Comparison of ENCODE assay signal across 27 mouse cellular contexts in genomic region chr7:136112163-136112562, GRCm38 (mm10).
DNase-seq lines count a peak whose midpoint lies in the region; ATAC-seq and TF ChIP-seq lines count a peak whose summit lies in the region.
"Had no signal": no experiment of that assay in that cellular context is flagged by ENCODE, and none has a peak within 500 bp of the region (broad histone marks: within the 10 kb centered on the region; RNA-seq: fewer than 3 reads in every experiment).

No protein-coding gene starts in this region.

- H3K36me3 ChIP-seq in lung, embryonic 16.5 days (ENCODE audit: control insufficient read depth, insufficient read depth, low read length): no peaks in the 10 kb centered on the region
- H3K36me3 ChIP-seq: heart, embryonic 10.5 days; limb, embryonic 15.5 days; liver, embryonic 15.5 days; neural tube, embryonic 13.5 days had no signal

- H3K4me3 ChIP-seq in lung, adult 2 months (replicated peaks; ENCODE audit: extremely low read depth, low read depth, low read length): no peak overlapping the region
- H3K4me3 ChIP-seq in lung, embryonic 16.5 days (ENCODE audit: low read length): no peak overlapping the region
- H3K4me3 ChIP-seq: forebrain, embryonic 13.5 days; heart, embryonic 10.5 days; left cerebral cortex, adult 2 months; limb, embryonic 15.5 days; liver, embryonic 15.5 days; myocyte; neural tube, embryonic 13.5 days had no signal

- H3K27me3 ChIP-seq in lung, embryonic 16.5 days (ENCODE audit: control insufficient read depth, insufficient read depth, low read depth, low read length): no peaks in the 10 kb centered on the region
- H3K27me3 ChIP-seq: forebrain, embryonic 13.5 days; limb, embryonic 15.5 days; liver, embryonic 15.5 days; neural tube, embryonic 13.5 days had no signal

- H3K27ac ChIP-seq in lung, embryonic 16.5 days (ENCODE audit: low read length): peak overlapping the region; percentile 31; the same call in 1 of the 2 replicates
- H3K27ac ChIP-seq: forebrain, embryonic 13.5 days; heart, embryonic 10.5 days; hindbrain, embryonic 14.5 days; left cerebral cortex, adult 2 months; limb, embryonic 15.5 days; liver, embryonic 15.5 days; neural tube, embryonic 13.5 days had no signal

- TF ChIP-seq POLR2A in lung, adult 2 months (IDR thresholded peaks at IDR 0.05; ENCODE audit: borderline replicate concordance, extremely low read depth, low read depth, low read length): no peak

- H3K9ac ChIP-seq in lung, embryonic 16.5 days (ENCODE audit: low read length): no peak overlapping the region
- H3K9ac ChIP-seq: forebrain, embryonic 13.5 days; hindbrain, embryonic 14.5 days; limb, embryonic 15.5 days; liver, embryonic 15.5 days; neural tube, embryonic 13.5 days had no signal

- WGBS in lung, adult 2 months: 36% methylated on average over 6 of the region's 6 CpGs
- 36% methylated on average over 6 of the region's 6 CpGs for WGBS in lung, embryonic 16.5 days

- DNase-seq in lung, adult 18-20 months: peak; percentile 4 to 14
- DNase-seq in lung, adult 2 months: no peak
- peak; percentile 89 for DNase-seq in R1 (ENCODE audit: low read depth, low spot score)
- peak; percentile 23 for DNase-seq in lung, postnatal 36 days
- no peak for DNase-seq in left cerebral cortex, adult 8-10 months (ENCODE audit: low spot score in 2 of 2)
- no peak for DNase-seq in neural tube, embryonic 10.5 days (ENCODE audit: extremely low spot score, low spot score)
- DNase-seq: adrenal gland, adult 2 months; adrenal gland, postnatal 36 days; B cell, adult 2 months; cerebellum, adult 8-10 months; cerebellum, postnatal 36 days; gastrocnemius, postnatal 14 days; kidney, adult 9 months; kidney, postnatal 10 days; thymus, postnatal 4 days had no signal

- TF ChIP-seq CTCF in lung, adult 2 months (IDR thresholded peaks at IDR 0.05; ENCODE audit: insufficient read depth, low read length): no peak

- H3K4me1 ChIP-seq in lung, adult 2 months (ENCODE audit: control insufficient read depth, insufficient read depth, low read length): no peaks in the 10 kb centered on the region
- no peaks in the 10 kb centered on the region for H3K4me1 ChIP-seq in lung, embryonic 16.5 days (replicated peaks; ENCODE audit: control insufficient read depth, insufficient read depth, low read length)
- H3K4me1 ChIP-seq: forebrain, embryonic 13.5 days; limb, embryonic 15.5 days; liver, embryonic 15.5 days; neural tube, embryonic 13.5 days had no signal

- no peak overlapping the region for H3K4me2 ChIP-seq in lung, embryonic 16.5 days (ENCODE audit: low read depth, low read length)
- H3K4me2 ChIP-seq: forebrain, embryonic 13.5 days; hindbrain, embryonic 14.5 days; limb, embryonic 15.5 days; liver, embryonic 15.5 days; midbrain, embryonic 11.5 days; neural tube, embryonic 13.5 days had no signal

- ATAC-seq in lung, embryonic 16.5 days (ENCODE audit: low read depth): 0 out of 2 replicates have a peak, but pooled peaks have one; percentile 54
- ATAC-seq: activated CD4-positive, CD25-positive, alpha-beta regulatory T cell, adult 4 months; forebrain, embryonic 13.5 days; intestine, postnatal 0 days had no signal

- H3K9me3 ChIP-seq in lung, embryonic 16.5 days (ENCODE audit: control insufficient read depth, low read length): no peaks in the 10 kb centered on the region
- H3K9me3 ChIP-seq: forebrain, embryonic 13.5 days; heart, embryonic 10.5 days; limb, embryonic 15.5 days; liver, embryonic 15.5 days; neural tube, embryonic 13.5 days had no signal

Comparison
In these comparisons a context has a peak if more than half of its experiments do, and no peak if none do; other contexts are left out.
1. DNase-seq: peak in lung, adult 18-20 months (2 of 2), R1 (single experiment) and lung, postnatal 36 days (single experiment); none in lung, adult 2 months (single experiment), left cerebral cortex, adult 8-10 months (0 of 2) and neural tube, embryonic 10.5 days (single experiment).